Mouse (Mus musculus) left cerebral cortex, postnatal 36 days (tissue): ENCODE results near the gene Jak3. TPM values are rescaled to one million over a fixed set of nuclear protein-coding genes. Genes with fewer than 3 reads are reported as not detected.
"Not testable (repeated sequence)": the region's sequence is repeated elsewhere in the genome, so short reads cannot be mapped to it uniquely, and the experiment has no call there.

Experiments used
- DNase-seq, 2 experiments: peaks; one replicate each; pipeline ENCODE4 v3.0.0; 2021 to 2022; ENCODE audit warnings: low spot score in 2 of 2, mixed read lengths in 1 of 2
- intact Hi-C: fragments of 180-260 bp; cut with DNase I; formaldehyde crosslinking; loops from one replicate; pipeline ENCODE4 v1.15.1; 2025
- total RNA-seq, 2 experiments: library from RNA; stranded (reverse); gene quantifications; 2 replicates each; pipeline ENCODE4 v1.2.3; 2021

Gene Jak3
- total RNA-seq, 2 experiments from 2014 or later, result 4.0 to 5.5 TPM

GRCm38 (mm10) chr8:71681369-71681915, 5.3 kb downstream of the Jak3 start:
- DNase-seq, result no peak

DNA sequence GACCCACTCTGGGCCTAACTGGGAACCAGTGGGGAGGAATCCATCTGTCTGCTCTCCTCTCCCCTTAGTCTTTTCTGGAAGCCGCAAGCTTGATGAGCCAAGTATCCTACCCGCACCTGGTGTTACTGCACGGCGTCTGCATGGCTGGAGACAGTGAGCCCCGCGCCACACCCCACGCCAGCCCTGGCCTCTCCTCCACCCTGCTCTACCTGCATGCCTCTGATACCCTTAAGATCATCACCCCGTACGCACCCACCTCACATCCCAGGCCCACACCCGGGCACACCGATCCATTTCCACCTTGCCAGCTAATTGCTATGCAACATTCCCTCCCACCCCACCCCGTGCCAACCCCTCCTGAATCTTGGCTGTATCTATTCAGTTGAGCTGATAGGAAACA, 6.7 kb downstream of the Jak3 start:
- DNase-seq, result no peak
- intact Hi-C loops, result no loop called here

More at GRCm38 (mm10) chr8:71681369-71681915, 5.3 kb downstream of the Jak3 start:
- intact Hi-C loops, result no loop called here

DNA sequence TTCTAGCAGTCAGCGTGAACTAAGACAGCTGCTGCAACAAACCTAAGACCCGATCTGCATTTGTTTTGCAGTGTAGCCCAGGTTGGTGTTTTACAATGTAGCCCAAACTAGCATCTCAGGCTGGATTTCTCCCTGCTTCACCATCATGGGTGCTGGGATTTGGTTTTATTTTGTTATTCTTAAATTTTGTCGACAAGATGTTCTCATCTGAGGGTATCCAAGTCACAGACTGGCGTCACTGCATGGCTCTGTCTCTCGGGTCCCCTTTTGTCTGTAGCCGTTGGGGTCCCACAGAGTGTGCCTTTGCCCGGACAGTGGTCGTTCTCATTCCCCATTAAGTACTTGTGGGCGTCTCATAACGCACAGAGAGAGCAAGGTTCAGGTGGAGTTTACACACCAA, 8.6 kb downstream of the Jak3 start:
- no peak for DNase-seq
- intact Hi-C loops, result no loop called here

DNA sequence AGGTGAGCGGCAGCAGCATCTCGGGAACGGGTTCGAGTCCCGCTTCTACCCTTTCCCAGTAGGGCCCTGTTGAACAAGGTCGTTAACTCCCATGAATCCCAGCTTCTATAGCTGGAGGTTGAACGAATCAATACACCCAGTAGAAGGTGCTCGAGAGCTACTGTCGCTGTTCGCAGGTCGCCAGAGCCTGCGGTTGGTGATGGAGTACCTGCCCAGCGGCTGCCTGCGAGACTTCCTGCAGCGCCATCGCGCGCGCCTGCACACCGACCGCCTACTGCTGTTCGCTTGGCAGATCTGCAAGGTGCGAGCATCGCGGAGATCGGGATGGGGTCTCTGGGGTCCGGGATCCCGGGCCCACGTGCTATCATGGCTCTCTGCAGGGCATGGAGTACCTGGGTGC, 9.5 kb downstream of the Jak3 start:
- DNase-seq, result no peak
- intact Hi-C loops, result no loop called here

DNA sequence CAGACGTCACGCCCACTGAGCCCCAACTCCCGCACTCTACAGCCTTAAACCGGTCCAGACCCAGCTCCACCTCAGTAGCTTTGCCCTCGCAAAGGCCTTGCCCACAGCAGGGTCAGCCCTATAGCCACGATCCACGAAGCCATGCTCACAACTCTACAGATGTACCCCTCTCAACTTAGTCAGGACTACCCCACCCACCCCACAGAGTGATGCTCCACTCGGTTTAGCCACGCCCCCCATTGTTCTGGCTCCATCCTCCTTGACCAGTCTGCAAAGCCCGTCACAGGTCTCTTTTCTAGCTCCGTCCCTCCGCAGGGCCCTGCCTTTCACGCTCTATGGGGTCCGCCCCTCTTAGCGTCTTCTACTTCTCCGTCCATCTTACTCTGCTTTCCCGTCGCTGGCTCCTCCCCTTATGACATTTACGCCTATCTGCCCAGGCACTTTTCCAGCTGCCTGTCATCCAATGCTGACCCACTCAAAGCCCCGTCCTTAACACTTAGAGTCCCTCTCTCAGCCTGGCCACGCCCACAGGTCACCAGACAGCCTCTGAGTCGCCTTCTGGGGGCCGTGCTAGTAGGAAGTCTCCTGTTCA, 10.1 kb downstream of the Jak3 start:
- intact Hi-C loops, result no loop called here
- DNase-seq, result no peak

GRCm38 (mm10) chr8:71687616-71688015, 11.5 kb downstream of the Jak3 start:
- intact Hi-C loops, result no loop called here
- no peak for DNase-seq

GRCm38 (mm10) chr8:71689028-71689427, 12.9 kb downstream of the Jak3 start, which contains the start of gene Insl3:
Gene Insl3 (plus strand): TSS chr8:71689214.
- DNase-seq, result no peak
- intact Hi-C loops, result no loop called here

GRCm38 (mm10) chr8:71692509-71692908, 16.4 kb downstream of the Jak3 start:
- DNase-seq, result no peak
- intact Hi-C loops, result no loop called here

GRCm38 (mm10) chr8:71693166-71694041, 17.3 kb downstream of the Jak3 start:
- intact Hi-C loops, result no loop called here
- no peak for DNase-seq

GRCm38 (mm10) chr8:71695456-71695855, 19.4 kb downstream of the Jak3 start:
- intact Hi-C loops, DNase-seq: not testable (repeated sequence)

GRCm38 (mm10) chr8:71700493-71701269, 24.6 kb downstream of the Jak3 start:
- DNase-seq, result no peak
- intact Hi-C loops, result no loop called here

DNA sequence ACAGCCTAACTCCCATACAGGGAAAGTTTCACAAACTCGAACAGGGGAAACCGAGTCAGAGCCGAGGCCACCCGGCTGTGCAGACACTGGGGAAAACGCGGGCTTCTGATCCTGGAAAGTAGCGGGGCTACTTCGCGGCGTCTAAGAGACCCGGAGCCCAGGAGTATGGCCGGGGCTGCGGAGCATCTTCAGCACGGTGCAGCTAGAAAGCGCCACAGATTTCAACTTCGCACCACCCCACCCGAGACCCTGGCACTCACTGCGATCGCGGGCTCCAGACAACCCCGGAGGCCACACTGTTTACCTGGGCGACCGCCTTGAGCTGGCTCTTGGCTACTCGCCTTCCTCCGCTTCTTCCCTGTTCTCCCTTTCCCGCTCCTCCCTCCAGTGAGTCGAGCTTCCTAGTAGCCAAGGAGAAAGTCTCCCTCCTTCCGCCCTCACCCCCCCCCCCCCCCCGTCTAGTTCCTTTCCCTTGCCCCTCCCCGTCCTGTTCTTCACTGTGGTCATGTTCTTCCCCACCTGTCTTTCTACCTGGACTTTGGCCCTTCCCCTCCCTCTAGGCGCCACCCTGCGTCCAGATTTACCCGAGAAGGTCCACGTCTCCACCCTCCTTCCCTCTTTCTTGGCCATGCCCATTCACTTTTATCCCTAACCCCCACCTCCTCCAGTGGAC, 25.5 kb downstream of the Jak3 start, which contains the start of gene B3gnt3:
Gene B3gnt3 (minus strand): TSS at position 376 of the 673 bp plus-strand sequence.
- DNase-seq, result no peak
- intact Hi-C loops, result no loop called here

DNA sequence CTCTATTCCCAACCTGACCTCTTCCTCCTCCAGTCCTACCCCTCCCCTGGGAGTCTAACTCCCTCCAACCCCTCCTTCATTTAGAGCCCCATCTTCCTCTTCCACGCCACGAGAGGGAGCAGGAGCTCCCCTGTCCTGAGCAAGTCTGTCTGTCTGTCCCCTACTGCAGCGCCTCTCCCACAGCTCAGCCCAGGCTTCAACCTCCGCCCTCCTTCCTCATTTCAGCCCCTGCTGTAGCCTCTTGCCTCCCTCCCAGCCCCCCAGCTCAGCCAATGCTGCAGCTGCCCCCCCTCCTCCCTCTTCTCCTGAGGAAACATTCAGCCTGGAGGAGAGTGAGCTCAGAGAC, 26.0 kb downstream of the Jak3 start:
- intact Hi-C loops, result no loop called here
- no peak for DNase-seq

- intact Hi-C loops, result no loop called here
- DNase-seq, result no peak
Observed at GRCm38 (mm10) chr8:71702923-71703322, 26.8 kb downstream of the Jak3 start.

DNA sequence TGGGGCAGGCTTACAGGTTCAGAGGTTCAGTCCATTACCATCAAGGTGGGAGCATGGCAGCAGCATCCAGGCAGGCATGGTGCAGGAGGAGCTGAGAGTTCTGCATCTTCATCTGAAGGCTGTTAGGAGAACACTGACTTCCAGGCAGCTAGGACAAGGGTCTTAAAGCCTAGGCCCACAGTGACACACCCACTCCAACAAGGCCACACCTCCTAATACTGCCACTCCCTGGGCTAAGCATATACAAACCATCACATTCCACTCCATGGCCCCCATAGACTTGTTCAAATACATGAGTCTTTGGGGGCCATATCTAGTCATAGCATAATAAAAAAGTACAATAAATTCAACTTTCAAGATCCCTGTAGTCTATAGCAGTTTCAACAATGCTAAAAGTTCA, 27.3 kb downstream of the Jak3 start:
- DNase-seq, intact Hi-C loops: not testable (repeated sequence)

GRCm38 (mm10) chr8:71707874-71708273, 31.8 kb downstream of the Jak3 start:
- intact Hi-C loops, result loop anchor here (2.0 kb wide), 1 partner anchor 23 kb away; no protein-coding TSS in a partner anchor

DNA sequence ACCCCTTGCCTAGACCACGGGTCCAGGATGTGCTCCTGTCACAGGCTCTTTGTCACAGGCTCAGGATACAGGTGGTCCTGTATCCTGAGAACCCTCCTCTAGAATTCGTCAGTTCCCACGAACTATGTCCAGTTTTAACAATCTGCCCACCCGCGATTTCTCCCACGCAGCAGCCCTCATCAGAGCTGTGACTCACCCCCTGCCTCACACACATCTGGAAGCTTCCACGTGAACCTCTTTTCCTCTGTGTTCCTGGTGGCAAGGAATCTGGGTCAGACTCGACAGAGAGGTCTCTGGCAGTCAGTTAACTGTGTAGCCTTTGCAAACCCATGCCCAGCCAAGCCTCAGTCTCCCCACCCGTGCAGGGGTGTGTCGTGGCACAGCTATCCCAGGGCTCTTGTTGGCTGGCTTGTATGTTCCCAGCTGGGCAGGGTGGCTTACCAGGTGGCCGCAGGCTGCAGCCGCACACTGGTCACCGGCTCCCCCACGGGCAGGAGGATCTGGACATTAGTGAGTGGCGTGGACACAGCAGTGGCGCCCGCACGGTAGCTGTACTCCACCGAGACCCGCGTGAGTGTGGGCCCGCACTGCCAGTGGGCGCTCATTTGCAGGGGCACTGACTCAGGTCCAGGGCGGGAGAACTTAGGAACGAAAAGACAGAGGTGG, 33.2 kb downstream of the Jak3 start:
- no peak for DNase-seq
- intact Hi-C loops, result loop anchor here (2.0 kb wide), 1 partner anchor 22 kb away; no protein-coding TSS in a partner anchor

More at GRCm38 (mm10) chr8:71707874-71708273, 31.8 kb downstream of the Jak3 start:
- DNase-seq, result no peak

GRCm38 (mm10) chr8:71709800-71710446, 33.8 kb downstream of the Jak3 start:
- intact Hi-C loops, result loop anchor here (2.0 kb wide), 1 partner anchor 21 kb away; no protein-coding TSS in a partner anchor
- peak; percentile 76 to 84 for DNase-seq
